Mouse (Mus musculus): Measurements from ENCODE around the gene Mtap.

Gene Mtap

DNA sequence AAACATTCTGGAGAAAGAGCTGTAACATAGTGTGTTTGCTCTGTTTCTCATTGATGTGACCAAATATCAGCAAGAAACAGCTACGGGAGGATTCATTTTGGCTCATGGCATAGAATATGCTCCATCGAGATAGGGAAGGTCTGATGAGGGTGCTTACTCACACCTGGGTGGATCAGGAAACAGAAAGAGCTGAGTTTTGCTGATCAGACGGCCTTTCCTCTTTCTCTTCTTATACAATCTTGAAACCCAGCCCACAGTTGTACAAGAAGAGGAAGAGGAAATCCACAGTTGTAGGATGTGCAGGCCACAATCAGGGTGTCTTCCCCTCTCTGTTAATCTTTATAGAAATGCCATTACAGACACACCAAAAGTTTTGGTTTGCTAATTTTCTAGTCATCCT, 75.3 kb downstream of the Mtap start:
- peak; percentile 27 for DNase-seq (ENCODE audit: low read depth, low spot score)

Data from A20 (cell line).